ENCODE assay signal across 17 mouse cellular contexts in the genomic region with DNA sequence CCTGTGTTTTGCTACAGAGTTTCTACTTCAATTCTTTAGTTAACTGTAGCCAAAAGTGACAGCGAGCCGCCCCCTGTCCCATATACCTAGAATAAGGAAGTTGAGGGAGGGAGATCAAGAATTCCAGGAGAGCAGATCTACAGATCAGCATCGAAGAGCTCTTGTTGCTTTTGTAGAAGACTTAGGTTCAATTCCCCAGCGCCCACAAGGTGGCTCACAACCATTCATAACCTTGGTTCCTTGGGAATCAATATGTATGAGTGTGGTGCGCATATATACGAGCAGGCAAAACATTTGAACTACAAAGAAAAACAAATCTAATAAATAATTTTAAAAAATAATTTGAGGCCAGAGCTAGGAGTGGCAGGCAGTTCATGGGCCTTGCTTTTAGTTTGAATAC. TPM values are rescaled to one million over a fixed set of nuclear protein-coding genes. Genes with fewer than 3 reads are reported as not detected.
DNase-seq lines count a peak whose midpoint lies in the region; ATAC-seq and TF ChIP-seq lines count a peak whose summit lies in the region.
"Had no signal": no experiment of that assay in that cellular context is flagged by ENCODE, and none has a peak within 500 bp of the region (broad histone marks: within the 10 kb centered on the region; RNA-seq: fewer than 3 reads in every experiment).

No protein-coding gene starts in this region.

- H3K4me3 ChIP-seq in neural tube, embryonic 11.5 days (ENCODE audit: low read depth, low read length), result no peak overlapping the region
- H3K4me3 ChIP-seq in neural tube, embryonic 15.5 days (replicated peaks), result no peak overlapping the region
- no peak overlapping the region for H3K4me3 ChIP-seq in stomach, postnatal 0 days (ENCODE audit: low read depth, low read length)
- H3K4me3 ChIP-seq: embryonic facial prominence, embryonic 15.5 days; forebrain, embryonic 15.5 days; hindbrain, embryonic 10.5 days; hindbrain, embryonic 15.5 days had no signal

- ATAC-seq in neural tube, embryonic 11.5 days (ENCODE audit: insufficient read depth, low FRiP score, low TSS enrichment), result no peak
- ATAC-seq in neural tube, embryonic 15.5 days (ENCODE audit: low FRiP score), result no peak
- ATAC-seq in stomach, postnatal 0 days (ENCODE audit: low FRiP score, low TSS enrichment), result no peak
- ATAC-seq: CD4-positive, CD25-positive, alpha-beta regulatory T cell, adult 4 months; forebrain, embryonic 15.5 days had no signal

- no peaks in the 10 kb centered on the region for H3K9me3 ChIP-seq in neural tube, embryonic 11.5 days (ENCODE audit: control insufficient read depth, low read length)
- no peaks in the 10 kb centered on the region for H3K9me3 ChIP-seq in neural tube, embryonic 15.5 days (replicated peaks)
- H3K9me3 ChIP-seq in stomach, postnatal 0 days (ENCODE audit: control insufficient read depth, low read length), result no peaks in the 10 kb centered on the region
- H3K9me3 ChIP-seq: embryonic facial prominence, embryonic 15.5 days; forebrain, embryonic 15.5 days; heart, embryonic 10.5 days; hindbrain, embryonic 15.5 days had no signal

- peaks cover 8% of the 10 kb centered on the region for H3K4me1 ChIP-seq in neural tube, embryonic 11.5 days (ENCODE audit: control insufficient read depth, insufficient read depth, low read length)
- H3K4me1 ChIP-seq in neural tube, embryonic 15.5 days, result peaks cover 27% of the 10 kb centered on the region
- peaks cover 4% of the 10 kb centered on the region; the same call in 1 of the 2 replicates for H3K4me1 ChIP-seq in stomach, postnatal 0 days (replicated peaks; ENCODE audit: control insufficient read depth, insufficient read depth)

- WGBS in neural tube, embryonic 11.5 days, result 22% methylated on average over 6 of the region's 6 CpGs
- 30% methylated on average over 6 of the region's 6 CpGs for WGBS in neural tube, embryonic 15.5 days
- WGBS in stomach, postnatal 0 days, result 33% methylated on average over 6 of the region's 6 CpGs

- peak; percentile 12 for DNase-seq in neural tube, embryonic 11.5 days (ENCODE audit: low spot score)
- peak; percentile 36 for DNase-seq in ES-CJ7 (ENCODE audit: low read depth, low spot score)
- peak; percentile 25 for DNase-seq in brain, adult 2 months (ENCODE audit: low read depth, low spot score)
- no peak for DNase-seq in stomach, postnatal 0 days (ENCODE audit: low spot score)
- no peak for DNase-seq in lung, postnatal 25 days (ENCODE audit: low spot score)
- no peak for DNase-seq in natural killer cell, adult 2 months (ENCODE audit: low spot score in 2 of 2)
- DNase-seq: cerebellum, adult 11-12 months; kidney, adult 11 months had no signal

- no peak for TF ChIP-seq EP300 in stomach, postnatal 0 days (optimal IDR thresholded peaks at IDR 0.05)

- TF ChIP-seq CTCF in stomach, postnatal 0 days (IDR thresholded peaks at IDR 0.05; ENCODE audit: low read depth), result peak; percentile 29

- no peak overlapping the region for H3K27ac ChIP-seq in neural tube, embryonic 11.5 days (ENCODE audit: low read depth, low read length)
- no peak overlapping the region for H3K27ac ChIP-seq in neural tube, embryonic 15.5 days (replicated peaks)
- no peak overlapping the region for H3K27ac ChIP-seq in stomach, postnatal 0 days (replicated peaks)
- H3K27ac ChIP-seq: embryonic facial prominence, embryonic 15.5 days; forebrain, embryonic 15.5 days; heart, embryonic 10.5 days; hindbrain, embryonic 10.5 days; hindbrain, embryonic 15.5 days had no signal

- no peaks in the 10 kb centered on the region for H3K36me3 ChIP-seq in neural tube, embryonic 11.5 days (ENCODE audit: control insufficient read depth, insufficient read depth, low read length)
- no peaks in the 10 kb centered on the region for H3K36me3 ChIP-seq in neural tube, embryonic 15.5 days
- H3K36me3 ChIP-seq in stomach, postnatal 0 days (ENCODE audit: control insufficient read depth, insufficient read depth, low read length), result no peaks in the 10 kb centered on the region
- H3K36me3 ChIP-seq: embryonic facial prominence, embryonic 15.5 days; forebrain, embryonic 15.5 days; heart, embryonic 10.5 days; hindbrain, embryonic 10.5 days; hindbrain, embryonic 15.5 days had no signal

- H3K9ac ChIP-seq in neural tube, embryonic 11.5 days (ENCODE audit: low read length), result no peak overlapping the region
- no peak overlapping the region for H3K9ac ChIP-seq in neural tube, embryonic 15.5 days (replicated peaks)
- H3K9ac ChIP-seq in stomach, postnatal 0 days (ENCODE audit: low read length), result no peak overlapping the region
- H3K9ac ChIP-seq: embryonic facial prominence, embryonic 15.5 days; forebrain, embryonic 15.5 days; hindbrain, embryonic 15.5 days had no signal

- H3K4me2 ChIP-seq in neural tube, embryonic 11.5 days (ENCODE audit: low read depth), result no peak overlapping the region
- no peak overlapping the region for H3K4me2 ChIP-seq in neural tube, embryonic 15.5 days
- no peak overlapping the region for H3K4me2 ChIP-seq in stomach, postnatal 0 days (replicated peaks; ENCODE audit: low read depth)
- H3K4me2 ChIP-seq: embryonic facial prominence, embryonic 15.5 days; forebrain, embryonic 15.5 days; hindbrain, embryonic 15.5 days had no signal

- H3K27me3 ChIP-seq in neural tube, embryonic 11.5 days (ENCODE audit: control insufficient read depth, insufficient read depth, low read length), result peaks cover 70% of the 10 kb centered on the region
- H3K27me3 ChIP-seq in neural tube, embryonic 15.5 days (replicated peaks), result peaks cover 80% of the 10 kb centered on the region
- peaks cover 25% of the 10 kb centered on the region; the same call in 1 of the 2 replicates for H3K27me3 ChIP-seq in stomach, postnatal 0 days (ENCODE audit: control insufficient read depth, insufficient read depth, low read length)

RNA-seq across cellular contexts. Expression of gene Wnt10b, which starts 3.2 kb away (rescaled TPM):
- 0.51 and 0.95 TPM in 2 replicates for polyA plus RNA-seq in neural tube, embryonic 11.5 days (2014; fragmentation: Nextera tagmentation; extraction: Ambion mirVana)
- polyA plus RNA-seq in neural tube, embryonic 15.5 days (2015; fragmentation: Nextera tagmentation; extraction: Ambion mirVana), result 0.08 and 0.72 TPM in 2 replicates
- polyA plus RNA-seq in stomach, postnatal 0 days (2015; fragmentation: Nextera tagmentation; extraction: Ambion mirVana), result 0.11 TPM in 1 of 2 replicates, not detected in the other
- polyA plus RNA-seq: CD4-positive, CD25-positive, alpha-beta regulatory T cell, adult 4 months; forebrain, embryonic 15.5 days; hindbrain, embryonic 15.5 days had no signal

RNA-seq across cellular contexts. Expression of gene Wnt1, which starts 8.5 kb away (rescaled TPM):
- polyA plus RNA-seq in neural tube, embryonic 11.5 days (2014; fragmentation: Nextera tagmentation; extraction: Ambion mirVana), result 11.8 and 12.9 TPM in 2 replicates
- 1.0 and 2.0 TPM in 2 replicates for polyA plus RNA-seq in neural tube, embryonic 15.5 days (2015; fragmentation: Nextera tagmentation; extraction: Ambion mirVana)
- polyA plus RNA-seq in stomach, postnatal 0 days (2015; fragmentation: Nextera tagmentation; extraction: Ambion mirVana), result not detected in 2 replicates
- polyA plus RNA-seq: CD4-positive, CD25-positive, alpha-beta regulatory T cell, adult 4 months; embryonic facial prominence, embryonic 15.5 days; heart, embryonic 10.5 days; heart, embryonic 16.5 days had no signal

RNA-seq across cellular contexts. Expression of gene Arf3, which starts 18.2 kb away (rescaled TPM):
- polyA plus RNA-seq in neural tube, embryonic 11.5 days (2014; fragmentation: Nextera tagmentation; extraction: Ambion mirVana), result 42.0 and 44.0 TPM in 2 replicates
- polyA plus RNA-seq in neural tube, embryonic 15.5 days (2015; fragmentation: Nextera tagmentation; extraction: Ambion mirVana), result 97.8 TPM in 2 replicates
- 29.5 and 33.1 TPM in 2 replicates for polyA plus RNA-seq in stomach, postnatal 0 days (2015; fragmentation: Nextera tagmentation; extraction: Ambion mirVana)

RNA-seq across cellular contexts. Expression of gene Ddn, which starts 28.1 kb away (rescaled TPM):
- 0.48 and 0.78 TPM in 2 replicates for polyA plus RNA-seq in neural tube, embryonic 11.5 days (2014; fragmentation: Nextera tagmentation; extraction: Ambion mirVana)
- 0.18 and 0.36 TPM in 2 replicates for polyA plus RNA-seq in neural tube, embryonic 15.5 days (2015; fragmentation: Nextera tagmentation; extraction: Ambion mirVana)
- 0.02 TPM in 1 of 2 replicates, not detected in the other for polyA plus RNA-seq in stomach, postnatal 0 days (2015; fragmentation: Nextera tagmentation; extraction: Ambion mirVana)
- polyA plus RNA-seq: CD4-positive, CD25-positive, alpha-beta regulatory T cell, adult 4 months; forebrain, embryonic 11.5 days; heart, embryonic 10.5 days had no signal

RNA-seq across cellular contexts. Expression of gene Prkag1, which starts 50.2 kb away (rescaled TPM):
- polyA plus RNA-seq in neural tube, embryonic 11.5 days (2014; fragmentation: Nextera tagmentation; extraction: Ambion mirVana), result 73.1 and 74.0 TPM in 2 replicates
- polyA plus RNA-seq in neural tube, embryonic 15.5 days (2015; fragmentation: Nextera tagmentation; extraction: Ambion mirVana), result 66.4 and 72.9 TPM in 2 replicates
- polyA plus RNA-seq in stomach, postnatal 0 days (2015; fragmentation: Nextera tagmentation; extraction: Ambion mirVana), result 56.2 TPM in 2 replicates

Comparison
In these comparisons a context has a peak if more than half of its experiments do, and no peak if none do; other contexts are left out.
1. DNase-seq: peak in neural tube, embryonic 11.5 days (single experiment), ES-CJ7 (single experiment) and brain, adult 2 months (single experiment); none in stomach, postnatal 0 days (single experiment), lung, postnatal 25 days (single experiment) and natural killer cell, adult 2 months (0 of 2).